Mouse (Mus musculus) ovary, adult 2 months (tissue): ENCODE measurements around the gene Vamp8. TPM values are rescaled to one million over a fixed set of nuclear protein-coding genes. Genes with fewer than 3 reads are reported as not detected.

Experiments used
- polyA plus RNA-seq: library from polyadenylated mRNA; depleted of rRNA; stranded (reverse); fragments of >200 nt; gene quantifications from 2 replicates; pipeline ENCODE4 v1.2.3, GENCODE M21; 2012; rRNA removed

The Vamp8 gene
- 75.9 and 104 TPM in 2 replicates for polyA plus RNA-seq

GRCm38 (mm10) chr6:72389941-72390771 lies at the start of gene Vamp8:
Gene Vamp8 (minus strand): TSS chr6:72390703.

GRCm38 (mm10) chr6:72439355-72440185 lies 49.1 kb upstream of the Vamp8 start, which contains the start of gene Mat2a:
Gene Mat2a (minus strand): TSS chr6:72439558.

GRCm38 (mm10) chr6:72414076-72414756 lies 23.7 kb upstream of the Vamp8 start, which contains the start of gene Ggcx:
Gene Ggcx (plus strand): TSS chr6:72414308.

GRCm38 (mm10) chr6:72380131-72380770 lies 10.3 kb downstream of the Vamp8 start, which contains the start of gene Vamp5:
Gene Vamp5 (minus strand): TSS chr6:72380468.

GRCm38 (mm10) chr6:72366844-72367443 lies 23.6 kb downstream of the Vamp8 start, which contains the start of gene Rnf181:
Gene Rnf181 (minus strand): TSS chr6:72366956.

GRCm38 (mm10) chr6:72355066-72355911 lies 35.2 kb downstream of the Vamp8 start, which contains the start of gene Tmem150a:
Gene Tmem150a (plus strand): TSS chr6:72355447.

GRCm38 (mm10) chr6:72347166-72347941 lies 43.1 kb downstream of the Vamp8 start, which contains the start of gene 0610030E20Rik:
Gene 0610030E20Rik (plus strand): TSS chr6:72347317.

GRCm38 (mm10) chr6:72345074-72345567 lies 45.4 kb downstream of the Vamp8 start, which contains the start of gene Usp39:
Gene Usp39 (minus strand): TSS chr6:72345184.

Other genes with a start within 250 kb of the Vamp8 start
- 22.5 and 23.5 TPM in 2 replicates for gene Atoh8, start 155.1 kb downstream of the Vamp8 start, polyA plus RNA-seq
- gene Sftpb, start 86.1 kb downstream of the Vamp8 start, polyA plus RNA-seq, result 0.70 and 1.3 TPM in 2 replicates
- gene Usp39, start 45.5 kb downstream of the Vamp8 start, polyA plus RNA-seq, result 21.4 and 22.0 TPM in 2 replicates
- 20.0 and 22.8 TPM in 2 replicates for gene 0610030E20Rik, start 43.4 kb downstream of the Vamp8 start, polyA plus RNA-seq
- gene Tmem150a, start 35.3 kb downstream of the Vamp8 start, polyA plus RNA-seq, result 60.2 and 70.6 TPM in 2 replicates
- 118 TPM in 2 replicates for gene Rnf181, start 23.7 kb downstream of the Vamp8 start, polyA plus RNA-seq
- gene Vamp5, start 10.2 kb downstream of the Vamp8 start, polyA plus RNA-seq, result 24.6 and 38.9 TPM in 2 replicates
- 26.2 and 28.1 TPM in 2 replicates for gene Ggcx, start 23.6 kb upstream of the Vamp8 start, polyA plus RNA-seq
- 88.6 and 104 TPM in 2 replicates for gene Mat2a, start 48.9 kb upstream of the Vamp8 start, polyA plus RNA-seq
- 0.28 and 0.53 TPM in 2 replicates for gene Sh2d6, start 131.0 kb upstream of the Vamp8 start, polyA plus RNA-seq
- 64.9 and 70.2 TPM in 2 replicates for gene Capg, start 153.7 kb upstream of the Vamp8 start, polyA plus RNA-seq
- 16.1 and 24.5 TPM in 2 replicates for gene Elmod3, start 207.7 kb upstream of the Vamp8 start, polyA plus RNA-seq
- gene Retsat, start 207.8 kb upstream of the Vamp8 start, polyA plus RNA-seq, result 37.3 and 42.3 TPM in 2 replicates
- gene Tgoln1, start 226.3 kb upstream of the Vamp8 start, polyA plus RNA-seq, result 31.9 and 32.2 TPM in 2 replicates